Mouse (Mus musculus): ENCODE measurements around the gene Olfr1281.
"Not testable (repeated sequence)": the region's sequence is repeated elsewhere in the genome, so short reads cannot be mapped to it uniquely, and the experiment has no call there.

Gene Olfr1281

GRCm38 (mm10) chr2:111326220-111326619 is at the start of gene Olfr1281:
Gene Olfr1281, plus strand, starts transcription at chr2:111326520.
- DNase-seq: no peak

GRCm38 (mm10) chr2:111289836-111290235 is 36.5 kb upstream of the Olfr1281 start, which contains the start of gene Olfr1278:
Gene Olfr1278, plus strand, starts transcription at chr2:111290136.
- DNase-seq: no peak

GRCm38 (mm10) chr2:111298541-111298940 is 27.8 kb upstream of the Olfr1281 start:
- no peak for DNase-seq

- no peak for DNase-seq
Observed at GRCm38 (mm10) chr2:111300374-111300773, 25.9 kb upstream of the Olfr1281 start, which contains the start of gene Olfr1279. Gene Olfr1279, plus strand, starts transcription at chr2:111300635.

GRCm38 (mm10) chr2:111313717-111314116 is 12.6 kb upstream of the Olfr1281 start, which contains the start of gene Olfr1280:
Gene Olfr1280, plus strand, starts transcription at chr2:111314017.
- no peak for DNase-seq

- DNase-seq: not testable (repeated sequence)
Observed at GRCm38 (mm10) chr2:111333721-111334120, 7.4 kb downstream of the Olfr1281 start.

GRCm38 (mm10) chr2:111335976-111336375 is 9.7 kb downstream of the Olfr1281 start, which contains the start of gene Olfr1282:
Gene Olfr1282, minus strand, starts transcription at chr2:111336076.
- DNase-seq: no peak

- DNase-seq: no peak
Observed at GRCm38 (mm10) chr2:111366490-111366889, 40.2 kb downstream of the Olfr1281 start, which contains the start of gene Olfr1283. Gene Olfr1283, plus strand, starts transcription at chr2:111366790.

- DNase-seq: no peak
Observed at GRCm38 (mm10) chr2:111375222-111375621, 48.9 kb downstream of the Olfr1281 start, which contains the start of gene Olfr1284. Gene Olfr1284, plus strand, starts transcription at chr2:111375522.
